Mouse (Mus musculus) limb, embryonic 10.5 days (tissue): ENCODE measurements at regions not wholly inside any gene's neighbourhood (a gene's known extent, or its start where the extent isn't known, plus 50 kb on each side); places are given as distances from the start of the nearest gene placed in this dataset.

Source experiments
- DNase-seq: peaks from one replicate; pipeline ENCODE4 v3.0.0-alpha.2; 2017; ENCODE audit warnings: low spot score
- H3K27ac ChIP-seq: fragments of 300-500 bp; sonication (generic); 2 replicates; pipeline ENCODE4 v1.5.1; 2016; ENCODE audit warnings: mild to moderate bottlenecking
- H3K27me3 ChIP-seq: fragments of 300-500 bp; sonication (generic); 2 replicates; pipeline ENCODE4 v1.6.1; 2016; ENCODE audit warnings: low read depth, mild to moderate bottlenecking; ENCODE audit not compliant: poor library complexity, severe bottlenecking
- H3K36me3 ChIP-seq: fragments of 300-500 bp; sonication (generic); 2 replicates; pipeline ENCODE4 v1.6.1; 2016; ENCODE audit warnings: mild to moderate bottlenecking, moderate library complexity
- H3K4me1 ChIP-seq: fragments of 300-500 bp; sonication (generic); 2 replicates; pipeline ENCODE4 v1.6.1; 2016
- H3K4me3 ChIP-seq: fragments of 300-500 bp; sonication (generic); 2 replicates; pipeline ENCODE4 v1.5.1; 2016; ENCODE audit warnings: mild to moderate bottlenecking, moderate library complexity
- H3K9me3 ChIP-seq: fragments of 300-500 bp; sonication (generic); replicated peaks from 2 replicates; pipeline ENCODE4 v1.6.1; 2016; ENCODE audit warnings: mild to moderate bottlenecking
- WGBS: fragments of 180-500 bp; shearing (Covaris S2); methylation state at CpG from one replicate; pipeline ENCODE4 v1.1.7; 2016; 5-methylcytosine and 5-hydroxymethylcytosine counted together

- H3K9me3 ChIP-seq: no peaks in the 10 kb centered on the region
- H3K27ac ChIP-seq: no peak overlapping the region
- no peaks in the 10 kb centered on the region for H3K36me3 ChIP-seq
- H3K4me3 ChIP-seq: no peak overlapping the region
- no peaks in the 10 kb centered on the region for H3K27me3 ChIP-seq
- no peaks in the 10 kb centered on the region for H3K4me1 ChIP-seq
- DNase-seq: peak; percentile 59
- 41% methylated on average over 6 of the region's 6 CpGs for WGBS
These were observed 538.4 kb downstream of the Plekhb2 start for GRCm38 (mm10) chr1:35388181-35388580.

GRCm38 (mm10) chr1:35390371-35390770 lies 540.6 kb downstream of the Plekhb2 start:
- Histone ChIP-seq H3K27ac (no peak overlapping the region), H3K36me3 (no peaks in the 10 kb centered on the region), H3K4me3 (no peak overlapping the region), H3K27me3 (no peaks in the 10 kb centered on the region), H3K4me1 (no peaks in the 10 kb centered on the region), H3K9me3 (no peaks in the 10 kb centered on the region)
- WGBS: 85% methylated on average over 4 of the region's 4 CpGs
- no peak for DNase-seq

- H3K27ac ChIP-seq: no peak overlapping the region
These were observed 541.2 kb downstream of the Plekhb2 start for GRCm38 (mm10) chr1:35390858-35391586.

GRCm38 (mm10) chr1:35393550-35394118 lies 543.9 kb downstream of the Plekhb2 start:
- Histone ChIP-seq H3K36me3 (no peaks in the 10 kb centered on the region), H3K4me3 (no peak overlapping the region), H3K4me1 (no peaks in the 10 kb centered on the region), H3K27me3 (no peaks in the 10 kb centered on the region), H3K27ac (no peak overlapping the region), H3K9me3 (no peaks in the 10 kb centered on the region)
- WGBS: 92% methylated on average over 6 of the region's 6 CpGs
- no peak for DNase-seq

More at GRCm38 (mm10) chr1:35390858-35391586, 541.2 kb downstream of the Plekhb2 start:
- no peaks in the 10 kb centered on the region for H3K9me3 ChIP-seq
- H3K4me1 ChIP-seq: no peaks in the 10 kb centered on the region
- WGBS: 88% methylated on average over 7 of the region's 7 CpGs
- no peaks in the 10 kb centered on the region for H3K36me3 ChIP-seq
- H3K27me3 ChIP-seq: no peaks in the 10 kb centered on the region
- no peak overlapping the region for H3K4me3 ChIP-seq
- DNase-seq: no peak

- WGBS: 89% methylated on average over 11 of the region's 11 CpGs
- Histone ChIP-seq H3K9me3 (no peaks in the 10 kb centered on the region), H3K4me3 (no peak overlapping the region), H3K36me3 (no peaks in the 10 kb centered on the region), H3K4me1 (no peaks in the 10 kb centered on the region), H3K27ac (no peak overlapping the region), H3K27me3 (no peaks in the 10 kb centered on the region)
- DNase-seq: no peak
These were observed 551.0 kb downstream of the Plekhb2 start for GRCm38 (mm10) chr1:35400674-35401359.

- Histone ChIP-seq H3K27me3 (no peaks in the 10 kb centered on the region), H3K4me3 (no peak overlapping the region), H3K36me3 (no peaks in the 10 kb centered on the region), H3K9me3 (no peaks in the 10 kb centered on the region), H3K27ac (no peak overlapping the region), H3K4me1 (no peaks in the 10 kb centered on the region)
- WGBS: 85% methylated on average over 4 of the region's 4 CpGs
- no peak for DNase-seq
These were observed 553.2 kb downstream of the Plekhb2 start for GRCm38 (mm10) chr1:35402995-35403394.

- DNase-seq: no peak
- Histone ChIP-seq H3K4me3 (no peak overlapping the region), H3K9me3 (no peaks in the 10 kb centered on the region), H3K4me1 (no peaks in the 10 kb centered on the region), H3K27ac (no peak overlapping the region), H3K36me3 (no peaks in the 10 kb centered on the region), H3K27me3 (no peaks in the 10 kb centered on the region)
- 86% methylated on average over 6 of the region's 6 CpGs for WGBS
These were observed 555.6 kb downstream of the Plekhb2 start for GRCm38 (mm10) chr1:35405418-35405817.

GRCm38 (mm10) chr1:35415646-35416045 lies 565.9 kb downstream of the Plekhb2 start:
- Histone ChIP-seq H3K27me3 (no peaks in the 10 kb centered on the region), H3K36me3 (no peaks in the 10 kb centered on the region), H3K9me3 (no peaks in the 10 kb centered on the region), H3K27ac (no peak overlapping the region), H3K4me3 (no peak overlapping the region), H3K4me1 (no peaks in the 10 kb centered on the region)
- 61% methylated on average over 1 of the region's 1 CpGs for WGBS
- no peak for DNase-seq

GRCm38 (mm10) chr1:35428126-35428840 lies 578.5 kb downstream of the Plekhb2 start:
- Histone ChIP-seq H3K4me1 (no peaks in the 10 kb centered on the region), H3K27me3 (no peaks in the 10 kb centered on the region), H3K36me3 (no peaks in the 10 kb centered on the region), H3K27ac (no peak overlapping the region), H3K4me3 (no peak overlapping the region), H3K9me3 (no peaks in the 10 kb centered on the region)
- WGBS: 89% methylated on average over 8 of the region's 8 CpGs
- DNase-seq: no peak

- DNase-seq: no peak
- Histone ChIP-seq H3K4me1 (no peaks in the 10 kb centered on the region), H3K4me3 (no peak overlapping the region), H3K27me3 (no peaks in the 10 kb centered on the region), H3K27ac (no peak overlapping the region), H3K9me3 (no peaks in the 10 kb centered on the region), H3K36me3 (no peaks in the 10 kb centered on the region)
- 86% methylated on average over 1 of the region's 1 CpGs for WGBS
These were observed 579.7 kb downstream of the Plekhb2 start for GRCm38 (mm10) chr1:35429471-35429870.

- no peaks in the 10 kb centered on the region for H3K36me3 ChIP-seq
- H3K27ac ChIP-seq: no peak overlapping the region
- H3K27me3 ChIP-seq: no peaks in the 10 kb centered on the region
- 88% methylated on average over 3 of the region's 3 CpGs for WGBS
- no peaks in the 10 kb centered on the region for H3K4me1 ChIP-seq
- no peak for DNase-seq
- H3K4me3 ChIP-seq: no peak overlapping the region
- no peaks in the 10 kb centered on the region for H3K9me3 ChIP-seq
These were observed 585.9 kb downstream of the Plekhb2 start for GRCm38 (mm10) chr1:35435721-35436120.

- H3K27ac ChIP-seq: no peak overlapping the region
- no peak overlapping the region for H3K4me3 ChIP-seq
- no peaks in the 10 kb centered on the region for H3K4me1 ChIP-seq
- no peak for DNase-seq
- no peaks in the 10 kb centered on the region for H3K27me3 ChIP-seq
- H3K36me3 ChIP-seq: no peaks in the 10 kb centered on the region
- H3K9me3 ChIP-seq: no peaks in the 10 kb centered on the region
These were observed 597.6 kb downstream of the Plekhb2 start for GRCm38 (mm10) chr1:35447345-35447744.
